Mouse (Mus musculus) myocyte (in vitro differentiated cells): ENCODE measurements around the gene Otop2. TPM values are rescaled to one million over a fixed set of nuclear protein-coding genes. Genes with fewer than 3 reads are reported as not detected.

Experiments
- H3K27me3 ChIP-seq: one replicate; pipeline ENCODE4 v1.6.1; 2011; ENCODE audit not compliant: control insufficient read depth, insufficient read depth, insufficient read length
- H3K36me3 ChIP-seq: one replicate; pipeline ENCODE4 v1.6.1; 2011; ENCODE audit not compliant: control insufficient read depth, insufficient read depth
- H3K4me2 ChIP-seq: one replicate; pipeline ENCODE4 v1.6.1; 2011; ENCODE audit warnings: low read depth, control low read depth
- H3K4me3 ChIP-seq: one replicate; pipeline ENCODE4 v1.5.1; 2011; ENCODE audit warnings: mild to moderate bottlenecking, control low read depth, moderate library complexity
- H3K79me2 ChIP-seq: one replicate; pipeline ENCODE4 v1.6.1; 2011; ENCODE audit not compliant: control insufficient read depth, insufficient read depth
- H3ac ChIP-seq: one replicate; pipeline ENCODE4 v1.6.1; 2011; ENCODE audit not compliant: control insufficient read depth, insufficient read length
- CEBPB ChIP-seq: IDR thresholded peaks from 2 replicates; pipeline ENCODE4 v1.6.1; 2011; ENCODE audit warnings: mild to moderate bottlenecking, moderate library complexity; ENCODE audit not compliant: poor library complexity, insufficient read depth, severe bottlenecking
- E2F4 ChIP-seq: IDR thresholded peaks from one replicate; pipeline ENCODE4 v1.6.1; 2011; ENCODE audit warnings: mild to moderate bottlenecking, control low read depth, moderate library complexity; ENCODE audit not compliant: insufficient read depth
- MAX ChIP-seq: IDR thresholded peaks from one replicate; pipeline ENCODE4 v1.6.1; 2011; ENCODE audit warnings: low read depth, mild to moderate bottlenecking, control low read depth
- MYOD1 ChIP-seq, 3 experiments: IDR thresholded peaks; one replicate each; pipeline ENCODE4 v1.6.1; 2011; ENCODE audit warnings: control low read depth in 2 of 3, low read depth in 2 of 3, mild to moderate bottlenecking in 2 of 3, moderate library complexity in 1 of 3; ENCODE audit not compliant: insufficient read length in 2 of 3, control insufficient read depth in 1 of 3
- MYOG ChIP-seq, 3 experiments: IDR thresholded peaks; one replicate each; pipeline ENCODE4 v1.6.1; 2011; ENCODE audit warnings: control low read depth in 2 of 3, low read depth in 2 of 3, mild to moderate bottlenecking in 2 of 3; ENCODE audit not compliant: insufficient read length in 2 of 3, control insufficient read depth in 1 of 3, insufficient read depth in 1 of 3
- POLR2A ChIP-seq: IDR thresholded peaks from one replicate; pipeline ENCODE4 v1.6.1; 2011; ENCODE audit warnings: low read depth, mild to moderate bottlenecking, control low read depth, moderate library complexity; ENCODE audit not compliant: insufficient read length
- POLR2AphosphoS2 ChIP-seq: IDR thresholded peaks from one replicate; pipeline ENCODE4 v1.6.1; 2011; ENCODE audit warnings: low read depth, control low read depth; ENCODE audit not compliant: insufficient read length
- REST ChIP-seq: IDR thresholded peaks from one replicate; pipeline ENCODE4 v1.6.1; 2011; ENCODE audit warnings: mild to moderate bottlenecking, control low read depth, moderate library complexity; ENCODE audit not compliant: insufficient read depth, insufficient read length
- SRF ChIP-seq: IDR thresholded peaks from one replicate; pipeline ENCODE4 v1.6.1; 2011; ENCODE audit warnings: low read depth; ENCODE audit not compliant: control insufficient read depth, insufficient read length
- TCF12 ChIP-seq: IDR thresholded peaks from one replicate; pipeline ENCODE4 v1.6.1; 2011; ENCODE audit warnings: mild to moderate bottlenecking, control low read depth; ENCODE audit not compliant: poor library complexity, insufficient read depth, severe bottlenecking
- TCF3 ChIP-seq: IDR thresholded peaks from one replicate; pipeline ENCODE4 v1.6.1; 2011; ENCODE audit warnings: low read depth, control low read depth; ENCODE audit not compliant: insufficient read length
- USF1 ChIP-seq: IDR thresholded peaks from one replicate; pipeline ENCODE4 v1.6.1; 2011; ENCODE audit warnings: low read depth, mild to moderate bottlenecking, control low read depth, moderate library complexity
- polyA plus RNA-seq: library from polyadenylated mRNA; unstranded; fragments of >200 nt; fragmentation: generic; extraction: Trizol; gene quantifications from one replicate; pipeline ENCODE4 v1.2.1, GENCODE M21; 2012; ENCODE audit warnings: missing spikeins

Gene Otop2
- polyA plus RNA-seq, 1 experiment, result 0.01 TPM

DNA sequence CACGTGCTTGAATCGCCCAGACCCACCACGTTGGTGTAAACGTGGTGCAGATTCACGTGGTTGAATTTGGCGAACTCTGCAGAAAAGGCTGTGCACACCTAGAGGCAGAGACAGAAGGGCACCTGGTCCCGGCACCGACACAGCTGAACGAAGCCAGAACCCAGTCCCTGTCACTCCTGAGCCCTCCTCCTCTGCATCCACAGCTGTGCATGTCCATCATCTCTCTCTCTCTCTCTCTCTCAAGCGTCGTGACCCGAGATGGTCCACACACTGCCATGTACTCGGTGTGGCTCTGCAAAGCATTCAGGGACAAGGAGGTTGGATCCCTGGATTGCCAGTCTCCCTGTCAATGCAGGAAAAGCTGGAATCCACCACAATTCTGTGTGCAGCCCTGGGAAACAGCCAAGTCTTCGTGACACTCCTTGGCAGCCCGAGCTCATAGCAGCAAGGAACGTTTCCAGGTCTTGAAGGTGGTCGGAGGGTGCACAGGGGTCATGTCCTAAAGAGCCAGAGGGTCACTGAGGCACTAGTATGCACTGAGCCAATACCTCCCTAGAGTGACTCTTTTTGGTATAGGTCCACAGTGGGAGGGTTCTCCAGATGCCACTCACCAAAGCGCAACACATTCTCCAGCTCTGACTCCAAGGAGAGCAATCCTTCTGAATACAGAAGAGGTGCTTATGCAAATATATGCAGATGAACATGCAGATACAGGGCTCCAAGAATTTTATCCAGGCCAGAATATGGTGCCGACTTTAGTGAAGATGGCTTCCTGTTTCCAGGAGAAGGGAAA is 20.6 kb upstream of the Otop2 start:
- Histone ChIP-seq H3K4me3 (no peak overlapping the region), H3K79me2 (no peaks in the 10 kb centered on the region), H3ac (no peak overlapping the region), H3K27me3 (no peaks in the 10 kb centered on the region), H3K36me3 (no peaks in the 10 kb centered on the region), H3K4me2 (peak overlapping the region; percentile 5)
- TF ChIP-seq POLR2A (no peak), TCF12 (peak; percentile 25), MYOD1 (IDR thresholded peaks at IDR 0.05; ENCODE audit: control insufficient read depth in 1 of 3, insufficient read length in 2 of 3, low read depth in 2 of 3) (peak; percentile 67 to 99 (median 97)), TCF3 (peak; percentile 84), MYOG (IDR thresholded peaks at IDR 0.05; ENCODE audit: control insufficient read depth in 1 of 3, insufficient read depth in 1 of 3, insufficient read length in 2 of 3, low read depth in 2 of 3) (peak in 2 of 3 experiments; percentile 11 to 74)

DNA sequence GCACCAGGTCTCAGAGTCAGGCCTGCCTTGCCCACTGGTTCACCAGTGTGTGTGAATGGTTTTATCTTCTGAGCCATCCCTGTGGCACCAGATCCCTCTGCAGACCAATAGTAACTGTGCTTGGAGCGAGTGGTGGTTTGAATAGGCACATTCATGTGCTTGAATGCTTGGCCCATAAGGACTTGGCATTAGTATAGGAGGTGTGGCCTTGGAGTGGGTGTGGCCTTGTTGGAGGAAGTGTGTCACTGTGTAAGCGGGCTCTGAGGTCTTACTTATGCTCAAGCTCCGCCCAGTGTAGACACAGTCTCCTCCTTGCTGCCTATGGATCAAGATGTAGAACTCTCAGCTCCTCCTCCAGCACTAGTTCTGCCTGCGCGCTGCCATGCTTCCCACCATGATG is 19.6 kb upstream of the Otop2 start:
- H3K27me3 ChIP-seq, result no peaks in the 10 kb centered on the region
- no peaks in the 10 kb centered on the region for H3K79me2 ChIP-seq
- H3K4me2 ChIP-seq, result no peak overlapping the region
- no peak for TF ChIP-seq E2F4
- no peak overlapping the region for H3ac ChIP-seq
- no peak overlapping the region for H3K4me3 ChIP-seq
- H3K36me3 ChIP-seq, result no peaks in the 10 kb centered on the region

DNA sequence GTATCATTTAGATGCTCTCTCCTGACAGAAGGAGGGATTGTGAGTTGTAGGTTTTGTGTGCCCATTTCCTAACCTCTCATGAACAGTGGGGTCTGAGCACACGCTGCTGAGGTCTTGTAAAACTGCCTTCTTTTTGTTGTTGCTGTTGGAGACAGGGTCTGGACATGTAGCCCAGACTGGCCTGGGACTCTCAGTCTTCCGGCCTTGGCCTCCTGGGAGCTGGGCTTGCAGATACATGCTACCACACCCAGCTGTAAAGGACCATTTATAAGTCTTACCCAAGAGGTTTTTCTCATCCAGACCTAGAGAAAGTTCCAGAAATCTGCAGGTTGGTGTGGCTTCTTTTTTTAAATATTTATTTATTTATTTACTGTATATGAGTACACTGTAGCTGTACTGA is 18.7 kb upstream of the Otop2 start:
- Histone ChIP-seq H3K4me2 (no peak overlapping the region), H3K4me3 (no peak overlapping the region), H3K36me3 (no peaks in the 10 kb centered on the region), H3K27me3 (no peaks in the 10 kb centered on the region), H3K79me2 (no peaks in the 10 kb centered on the region), H3ac (no peak overlapping the region)
- TF ChIP-seq MAX (no peak), CEBPB (no peak), USF1 (no peak), TCF3 (no peak), SRF (no peak), POLR2AphosphoS2 (no peak), MYOD1 (IDR thresholded peaks at IDR 0.05; ENCODE audit: control insufficient read depth in 1 of 3, insufficient read length in 2 of 3, low read depth in 2 of 3) (no peak), MYOG (IDR thresholded peaks at IDR 0.05; ENCODE audit: control insufficient read depth in 1 of 3, insufficient read depth in 1 of 3, insufficient read length in 2 of 3, low read depth in 2 of 3) (no peak), POLR2A (no peak), TCF12 (no peak), REST (no peak), E2F4 (no peak)

DNA sequence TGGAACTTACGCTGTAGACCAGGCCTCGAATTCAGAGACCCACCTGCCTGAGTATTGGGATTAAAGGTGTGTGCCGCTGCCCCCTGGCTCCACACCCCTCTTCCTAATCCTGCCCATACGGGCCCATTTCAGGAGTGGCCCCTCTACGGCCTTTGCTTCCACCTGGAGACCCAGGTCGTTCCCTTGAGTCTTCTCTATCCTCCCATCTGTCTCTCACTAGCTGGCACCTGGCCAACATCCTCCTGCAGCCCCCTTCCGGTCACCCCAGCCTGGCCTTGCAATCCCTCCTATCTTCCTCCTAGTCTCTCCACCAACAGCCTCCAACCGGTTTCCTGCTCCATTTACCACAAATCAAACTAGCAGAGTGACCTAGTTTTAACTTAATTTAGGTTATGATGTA is 17.1 kb upstream of the Otop2 start:
- Histone ChIP-seq H3K79me2 (no peaks in the 10 kb centered on the region), H3K4me3 (no peak overlapping the region), H3K27me3 (no peaks in the 10 kb centered on the region), H3K36me3 (no peaks in the 10 kb centered on the region), H3ac (no peak overlapping the region), H3K4me2 (no peak overlapping the region)
- TF ChIP-seq USF1, result no peak
- TF ChIP-seq SRF, result no peak
- no peak for TF ChIP-seq CEBPB
- no peak for TF ChIP-seq MYOG (IDR thresholded peaks at IDR 0.05; ENCODE audit: control insufficient read depth in 1 of 3, insufficient read depth in 1 of 3, insufficient read length in 2 of 3, low read depth in 2 of 3)

DNA sequence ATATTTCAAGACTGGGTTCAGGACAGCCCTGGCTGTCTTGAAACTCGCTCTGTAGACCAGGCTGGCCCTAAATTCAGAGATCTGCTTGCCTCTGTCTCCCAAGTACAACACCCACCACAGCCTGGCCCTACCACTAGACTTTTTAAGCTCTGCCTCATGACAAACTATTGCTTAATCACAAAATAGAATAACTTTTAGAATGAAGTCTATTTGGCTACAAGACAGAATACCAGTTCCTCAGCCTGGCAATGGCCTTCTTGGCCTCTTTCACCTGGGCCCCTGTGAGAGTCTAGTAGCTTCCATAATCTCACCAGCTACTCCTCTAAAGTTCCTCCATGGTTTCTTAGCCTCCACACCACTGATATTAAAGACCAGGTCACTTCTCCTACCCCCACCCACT is 16.6 kb upstream of the Otop2 start:
- no peak overlapping the region for H3K4me3 ChIP-seq
- no peaks in the 10 kb centered on the region for H3K79me2 ChIP-seq
- no peaks in the 10 kb centered on the region for H3K36me3 ChIP-seq
- no peak overlapping the region for H3ac ChIP-seq
- H3K27me3 ChIP-seq, result no peaks in the 10 kb centered on the region
- H3K4me2 ChIP-seq, result peak overlapping the region; percentile 63
- TF ChIP-seq CEBPB (0 out of 2 replicates have a peak, but pooled peaks have one; percentile 3), TCF3 (no peak), POLR2A (no peak), MAX (no peak)
